Mouse (Mus musculus): Measurements from ENCODE around the gene Sept11.
A peak's percentile ranks its signal among the peaks of the same experiment; 100 is the strongest.

Sept11 gene

DNA sequence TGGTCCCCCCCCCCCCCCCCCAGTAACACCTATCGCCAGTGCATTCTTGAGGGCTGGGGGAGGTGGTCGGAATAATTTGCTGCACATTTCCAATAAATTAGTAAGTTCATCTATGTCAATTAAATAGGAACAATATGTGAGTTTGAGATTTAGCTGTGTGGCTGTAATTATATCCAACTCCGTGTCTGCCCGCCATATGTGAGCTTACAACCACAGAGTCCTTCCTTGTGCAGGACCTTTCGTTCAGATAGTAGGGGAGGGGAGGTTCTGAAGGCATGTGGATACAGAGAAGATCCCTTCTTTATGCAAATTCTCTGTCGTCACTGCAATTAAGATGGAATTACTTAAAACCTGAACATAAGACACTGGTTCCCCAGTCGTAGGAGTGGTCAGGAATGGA lies 2.1 kb downstream of the Sept11 start:
- DNase-seq (ENCODE audit: low spot score) = no peak

DNA sequence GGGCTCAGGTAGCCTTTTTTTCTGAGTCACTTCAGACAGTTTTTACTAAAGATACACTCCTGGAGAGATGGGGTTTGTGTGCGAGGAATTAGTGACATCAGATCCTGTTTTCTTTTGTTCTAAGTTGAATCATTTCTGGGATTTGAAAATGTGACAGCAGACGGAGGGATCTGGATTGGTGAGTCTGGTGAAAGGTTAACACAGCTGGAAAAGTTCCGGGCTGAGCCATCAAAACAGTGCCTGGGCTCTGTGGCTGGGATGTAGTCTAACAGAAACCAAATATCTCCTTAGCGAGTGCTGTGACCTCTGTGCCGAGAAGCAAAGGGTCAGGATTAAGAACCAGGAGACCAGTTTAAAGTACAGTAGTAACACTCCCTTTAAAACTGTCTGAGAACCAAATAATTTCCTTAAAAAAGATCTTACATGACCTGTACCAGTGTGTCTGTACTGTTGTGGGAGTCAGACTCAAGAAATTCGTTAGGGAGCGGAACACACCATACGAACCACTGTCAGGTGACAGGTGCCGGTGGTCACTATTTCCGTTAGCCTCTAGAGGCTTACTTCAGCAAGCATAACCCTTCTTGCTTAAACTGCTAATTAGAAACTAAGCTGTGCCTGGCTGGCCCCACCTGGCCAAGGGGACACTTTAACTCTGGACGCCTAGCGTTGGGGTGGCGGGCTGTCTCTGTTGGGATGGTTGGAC lies 4.1 kb downstream of the Sept11 start:
- DNase-seq (ENCODE audit: low spot score) = no peak

DNA sequence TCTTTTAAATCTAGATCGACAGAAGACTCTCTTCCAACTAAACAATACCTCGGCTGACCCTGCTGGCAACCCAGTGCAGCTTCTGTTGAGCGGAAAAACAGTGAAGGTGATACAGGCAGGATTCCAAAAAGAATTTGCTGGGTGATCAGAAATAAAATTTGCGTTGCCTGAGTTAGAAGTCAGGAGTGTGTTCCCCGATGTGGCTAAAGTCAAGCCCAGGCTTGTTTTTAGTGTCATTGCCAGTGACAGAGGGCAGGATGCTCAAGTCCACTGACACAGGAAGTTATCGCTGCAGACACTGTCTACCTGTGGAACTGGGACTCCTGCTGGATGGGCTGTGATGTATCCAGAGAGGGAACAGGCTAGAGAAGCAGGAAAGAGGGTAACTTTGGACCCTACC lies 5.0 kb downstream of the Sept11 start:
- no peak for DNase-seq (ENCODE audit: low spot score)

DNA sequence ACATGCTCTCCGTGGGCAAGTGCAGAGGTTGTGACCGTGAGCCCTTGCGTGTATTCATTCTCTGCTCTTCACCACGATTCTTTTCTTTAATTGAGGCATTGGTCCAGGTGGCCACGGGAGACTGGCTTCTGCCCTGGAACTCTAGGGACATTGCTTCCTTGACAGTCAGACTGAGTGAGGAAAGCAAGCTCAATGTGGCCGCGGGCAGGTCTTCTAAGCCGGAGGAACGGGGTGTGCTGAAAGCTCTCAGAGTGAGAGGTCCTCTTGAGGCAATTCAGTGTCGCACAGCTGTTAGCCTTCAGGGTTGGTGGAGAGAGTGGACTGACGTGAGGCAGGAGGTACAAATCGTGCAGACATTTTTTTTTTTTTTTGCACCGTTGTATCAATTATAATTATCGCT lies 5.6 kb downstream of the Sept11 start:
- DNase-seq (ENCODE audit: low spot score) = no peak

DNA sequence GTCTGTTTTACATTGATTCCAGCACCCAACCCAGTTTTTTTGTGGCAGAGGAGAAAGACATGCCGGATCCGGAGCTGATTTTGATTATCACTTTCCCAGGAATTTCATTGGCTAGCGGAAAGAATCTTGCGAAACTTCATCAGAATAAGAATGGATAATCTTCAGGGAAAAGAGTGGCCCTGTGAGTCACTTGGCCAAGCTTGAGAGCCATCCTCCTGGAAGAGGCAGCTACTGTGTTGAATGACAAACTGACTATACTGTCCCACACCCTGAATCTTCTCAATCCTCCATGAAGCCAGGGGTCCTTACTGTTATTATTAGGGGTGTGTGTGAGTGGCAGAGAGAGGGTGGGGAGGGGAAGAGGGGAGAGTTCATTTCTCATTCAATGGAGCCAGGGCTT lies 7.7 kb downstream of the Sept11 start:
- DNase-seq (ENCODE audit: low spot score) = no peak

DNA sequence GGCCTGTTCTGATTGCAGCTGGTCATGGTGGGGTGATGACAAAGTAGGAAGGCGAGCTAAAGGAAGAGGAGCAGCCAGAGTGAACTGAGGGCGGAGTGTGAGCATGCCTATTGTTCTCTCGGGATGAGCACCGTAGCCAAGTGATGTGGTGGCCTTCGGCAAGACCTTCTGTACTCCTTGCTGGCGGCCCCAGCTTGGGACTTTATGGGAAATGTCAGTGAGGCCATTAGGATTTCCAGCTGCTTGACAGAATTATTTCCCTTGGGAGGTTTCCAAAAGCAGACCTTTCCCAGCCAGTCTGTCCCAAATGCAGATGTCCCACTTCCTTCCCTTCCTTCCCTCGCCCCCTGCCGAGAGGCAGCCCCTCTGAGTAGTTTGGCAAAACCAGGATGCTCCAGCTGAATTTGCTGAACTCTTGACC lies 8.1 kb downstream of the Sept11 start:
- DNase-seq (ENCODE audit: low spot score) = no peak

DNA sequence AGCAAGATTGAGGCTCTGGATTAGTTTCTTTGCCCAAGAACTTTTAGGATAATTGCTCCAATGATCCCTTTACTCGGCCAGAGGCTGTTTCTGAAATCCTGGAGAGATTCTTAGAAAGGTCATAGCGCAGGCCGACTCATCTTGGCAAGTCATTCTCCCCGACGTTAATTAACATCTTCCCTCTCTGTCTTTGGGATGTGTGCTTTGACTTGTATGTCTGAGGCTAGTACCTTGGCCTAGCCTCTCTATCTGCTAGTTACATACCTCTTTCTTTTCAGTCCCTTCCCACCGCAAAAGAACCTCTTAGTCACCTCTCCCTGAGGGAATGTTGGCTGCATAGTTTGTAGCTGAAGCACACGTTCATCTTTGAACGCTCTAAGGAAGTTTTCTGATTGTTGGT lies 10.4 kb downstream of the Sept11 start:
- DNase-seq (ENCODE audit: low spot score) = no peak

DNA sequence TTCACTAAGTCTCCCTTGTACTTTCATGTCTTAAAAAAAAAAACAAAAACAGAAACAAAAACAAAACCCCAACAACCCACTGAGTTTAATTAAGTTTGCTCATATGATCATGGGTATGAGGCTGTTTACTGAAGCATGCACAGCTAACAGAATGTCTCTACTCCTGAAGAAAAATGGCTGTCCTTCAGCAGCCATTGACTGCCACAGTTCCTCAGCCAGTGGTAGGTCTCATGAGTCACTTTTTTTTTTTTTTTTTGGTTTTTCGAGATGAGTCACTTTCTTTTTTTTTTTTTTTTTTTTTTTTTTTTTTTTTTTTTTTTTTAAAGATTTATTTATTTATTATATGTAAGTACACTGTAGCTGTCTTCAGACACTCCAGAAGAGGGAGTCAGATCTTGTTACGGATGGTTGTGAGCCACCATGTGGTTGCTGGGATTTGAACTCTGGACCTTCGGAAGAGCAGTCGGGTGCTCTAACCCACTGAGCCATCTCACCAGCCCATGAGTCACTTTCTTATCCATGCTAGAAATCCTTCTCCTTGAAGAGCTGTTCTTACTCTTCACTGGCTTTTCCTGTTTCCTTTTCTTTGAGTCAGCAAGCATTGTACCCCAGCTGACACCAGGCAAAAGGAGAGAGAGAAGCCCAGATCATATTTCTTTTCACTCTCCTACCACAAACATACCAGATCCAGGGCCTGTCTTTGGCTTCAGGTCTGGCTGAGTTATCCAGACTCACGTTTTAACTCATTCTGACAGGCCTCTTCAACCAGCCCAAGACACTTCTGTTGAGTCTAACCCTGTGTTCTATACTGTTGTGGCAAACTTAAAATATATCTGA lies 12.0 kb downstream of the Sept11 start:
- DNase-seq (ENCODE audit: low spot score) = no peak

DNA sequence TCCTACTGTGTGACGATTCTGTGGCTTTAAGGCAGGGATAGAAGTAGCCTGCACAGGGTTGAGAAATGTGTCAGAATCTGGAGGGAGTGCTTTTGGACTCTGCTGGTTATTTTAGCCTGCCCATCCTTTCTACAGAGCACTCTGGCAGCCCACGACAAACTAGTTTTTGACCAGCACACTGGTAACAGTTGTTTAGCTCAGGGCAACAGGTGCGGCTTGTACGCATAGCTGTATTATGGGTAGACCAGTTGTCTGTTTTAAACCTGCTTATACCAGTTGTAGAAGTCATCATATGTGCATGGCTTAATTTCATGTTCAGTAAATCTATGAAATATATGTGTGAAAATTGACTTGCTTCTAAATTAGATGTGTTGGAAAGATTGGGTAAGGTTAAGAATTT lies 12.8 kb downstream of the Sept11 start:
- no peak for DNase-seq (ENCODE audit: low spot score)

DNA sequence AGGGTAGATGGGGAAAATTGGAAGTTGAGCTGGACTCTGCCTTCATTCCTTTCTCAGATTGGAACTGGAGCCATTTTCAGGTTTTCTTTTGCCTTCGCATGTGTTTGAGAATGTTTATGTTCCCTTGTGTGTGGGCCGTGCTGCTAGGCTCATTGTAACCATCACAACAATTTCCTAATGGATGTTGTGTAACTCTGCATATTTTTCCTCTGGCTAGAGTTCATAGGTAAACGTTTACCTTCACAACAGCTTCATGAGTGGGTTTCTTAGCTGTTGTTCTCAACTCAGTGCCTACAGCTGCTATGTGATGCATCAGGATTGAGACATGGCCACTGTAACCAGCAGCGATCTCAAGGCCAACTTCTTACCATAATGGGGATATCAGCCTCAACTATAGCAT lies 15.5 kb downstream of the Sept11 start:
- DNase-seq (ENCODE audit: low spot score) = no peak

DNA sequence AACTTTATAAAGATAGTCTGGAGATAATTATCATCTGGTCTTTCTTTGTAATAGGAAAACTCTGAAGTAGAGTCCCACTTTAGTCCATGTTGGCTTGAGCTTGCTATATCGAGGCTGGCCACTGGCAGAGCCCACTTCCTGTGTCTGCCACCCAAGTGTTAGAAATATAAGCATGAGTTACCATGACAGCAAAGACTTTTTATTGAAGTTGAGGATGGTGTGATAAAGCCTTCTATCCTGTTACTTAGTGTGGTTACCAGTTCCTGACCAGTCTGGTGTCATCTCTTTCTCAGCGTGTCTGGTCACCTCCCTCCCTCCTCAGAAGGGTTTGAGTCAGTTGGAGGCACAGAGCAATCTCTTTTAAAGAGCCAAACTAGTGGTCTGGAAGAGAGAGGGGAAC lies 16.3 kb downstream of the Sept11 start:
- DNase-seq (ENCODE audit: low spot score) = no peak

DNA sequence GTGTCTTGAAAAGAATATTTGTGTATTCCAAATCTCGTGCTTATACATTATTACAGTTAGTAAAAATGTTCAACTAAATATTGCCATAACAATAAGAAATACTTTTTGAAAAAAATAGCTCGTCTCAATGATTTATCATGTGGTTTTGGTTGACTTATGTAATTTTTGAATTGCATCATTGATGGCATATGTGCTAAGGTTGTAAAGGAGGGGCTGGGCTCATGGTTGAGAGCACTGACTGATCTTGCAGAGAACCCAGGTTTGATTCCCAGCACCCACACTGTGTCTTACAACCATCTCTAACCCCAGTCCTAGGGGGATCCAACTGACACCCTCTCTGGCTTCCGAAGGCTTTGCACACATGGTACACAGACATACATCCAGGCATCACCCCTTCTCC lies 19.1 kb downstream of the Sept11 start:
- DNase-seq (ENCODE audit: low spot score) = no peak

DNA sequence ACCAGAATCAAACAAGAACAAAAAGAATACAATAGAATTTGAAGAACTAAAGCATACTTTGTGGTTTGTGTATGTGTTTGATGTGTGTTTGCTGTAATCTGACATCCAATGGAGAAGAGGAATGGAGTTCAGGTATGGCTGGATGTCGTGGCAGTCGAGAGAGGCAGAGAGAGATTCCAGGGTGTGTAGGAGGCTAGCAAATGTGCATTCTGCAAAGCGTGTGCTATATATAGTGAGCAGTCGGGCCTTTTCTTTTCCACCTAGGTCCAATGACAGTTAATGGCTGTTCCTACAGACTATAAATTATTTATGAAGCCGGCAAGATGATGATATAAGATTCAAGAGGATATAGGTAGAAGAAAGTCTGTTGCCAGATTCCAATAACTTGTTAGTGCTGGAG lies 20.3 kb downstream of the Sept11 start:
- DNase-seq (ENCODE audit: low spot score) = no peak

DNA sequence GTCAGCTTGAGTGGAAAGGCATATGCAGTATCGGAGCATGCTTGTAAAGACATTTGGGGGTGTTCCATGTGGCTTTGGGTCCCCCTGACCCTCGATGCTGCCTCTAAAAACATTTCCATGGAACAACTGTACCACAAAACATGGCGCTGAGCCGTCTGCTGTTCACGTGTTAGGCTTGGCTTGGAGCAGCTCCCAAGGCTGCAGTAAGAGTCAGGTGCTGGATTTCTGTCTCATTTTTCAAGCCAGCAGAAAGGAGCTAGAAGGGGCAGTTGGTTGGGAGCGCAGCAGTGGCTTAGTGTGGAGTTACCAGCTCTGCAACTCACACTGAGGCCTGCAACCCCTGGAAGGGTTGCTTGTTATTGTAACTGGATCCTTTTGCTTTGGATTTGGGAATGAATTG lies 21.3 kb downstream of the Sept11 start:
- DNase-seq (ENCODE audit: low spot score) = no peak

DNA sequence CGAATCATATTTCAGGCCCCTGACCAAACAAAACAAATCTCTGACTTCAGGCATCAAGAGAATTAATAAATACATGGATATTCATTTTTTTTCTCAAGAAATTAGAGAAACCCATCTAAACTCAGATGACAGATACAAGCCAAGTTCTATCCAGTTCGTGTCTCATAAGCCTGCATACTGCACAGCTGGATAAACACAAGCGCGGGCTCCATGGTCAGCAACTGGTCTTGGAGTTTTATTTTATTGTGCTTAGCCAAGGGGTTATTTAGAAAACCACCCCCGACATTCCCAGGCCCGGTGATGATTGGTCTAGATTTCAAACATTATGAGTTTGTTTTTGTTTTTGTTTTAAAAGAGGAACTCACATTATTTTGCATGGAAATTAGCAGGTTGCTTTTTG lies 21.8 kb downstream of the Sept11 start:
- no peak for DNase-seq (ENCODE audit: low spot score)

DNA sequence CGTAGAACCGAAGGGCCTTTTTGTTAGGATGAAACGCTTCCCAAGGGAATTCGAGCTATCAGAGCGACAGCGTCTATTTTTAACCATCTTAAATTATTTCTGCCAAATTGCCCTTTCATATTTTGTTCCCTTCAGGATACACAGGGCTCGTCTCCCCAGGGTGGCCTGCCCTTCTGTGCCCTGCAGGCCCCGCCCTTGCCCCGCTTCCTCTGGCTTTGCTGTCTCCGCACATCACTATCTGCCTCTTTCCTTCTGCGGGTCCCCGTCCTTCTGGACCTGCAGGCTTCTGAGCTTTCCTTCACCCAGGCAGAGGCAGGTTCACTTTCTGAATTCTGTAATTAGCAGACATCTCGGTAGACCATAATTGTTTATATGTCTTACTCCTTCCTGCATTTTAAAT lies 22.6 kb downstream of the Sept11 start:
- DNase-seq (ENCODE audit: low spot score) = no peak

DNA sequence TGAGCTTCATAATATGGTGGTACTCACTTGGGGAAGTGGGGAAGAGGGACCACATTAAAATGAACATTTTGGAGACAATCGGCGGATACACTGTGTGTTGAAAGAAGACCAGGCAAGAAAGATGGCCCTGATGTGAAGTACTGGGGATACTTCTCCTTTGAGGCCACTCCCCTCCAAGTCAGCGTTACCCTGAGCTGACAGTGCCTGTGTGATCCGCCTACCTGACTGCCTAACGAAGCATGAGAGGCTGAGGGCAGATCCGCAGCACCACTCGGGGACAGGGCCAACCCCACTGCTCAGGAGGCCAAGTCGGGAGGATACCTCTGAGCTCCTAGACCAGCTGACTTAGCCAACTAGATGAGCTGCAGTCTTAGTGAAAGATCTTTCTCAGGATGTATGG lies 24.4 kb downstream of the Sept11 start:
- peak; percentile 7 for DNase-seq (ENCODE audit: low spot score)

DNA sequence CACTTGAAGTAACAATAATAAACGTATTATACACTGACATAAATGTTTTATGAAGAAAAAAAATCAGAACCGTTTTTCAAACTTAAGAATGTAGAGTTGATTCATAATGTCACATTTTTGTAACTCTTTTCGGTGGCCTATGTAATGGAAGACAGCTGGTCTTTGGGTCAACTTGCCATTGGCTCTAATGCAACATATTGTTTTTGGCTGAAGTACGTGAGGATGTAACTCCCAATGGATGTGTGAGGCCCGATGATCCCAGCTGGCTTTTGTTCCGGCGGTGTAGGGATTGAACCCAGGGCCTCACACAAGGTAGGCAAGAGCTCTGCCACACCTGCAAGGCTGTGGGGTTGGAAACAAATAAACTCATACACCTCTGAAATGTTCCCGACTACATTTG lies 28.4 kb downstream of the Sept11 start:
- DNase-seq (ENCODE audit: low spot score) = no peak

DNA sequence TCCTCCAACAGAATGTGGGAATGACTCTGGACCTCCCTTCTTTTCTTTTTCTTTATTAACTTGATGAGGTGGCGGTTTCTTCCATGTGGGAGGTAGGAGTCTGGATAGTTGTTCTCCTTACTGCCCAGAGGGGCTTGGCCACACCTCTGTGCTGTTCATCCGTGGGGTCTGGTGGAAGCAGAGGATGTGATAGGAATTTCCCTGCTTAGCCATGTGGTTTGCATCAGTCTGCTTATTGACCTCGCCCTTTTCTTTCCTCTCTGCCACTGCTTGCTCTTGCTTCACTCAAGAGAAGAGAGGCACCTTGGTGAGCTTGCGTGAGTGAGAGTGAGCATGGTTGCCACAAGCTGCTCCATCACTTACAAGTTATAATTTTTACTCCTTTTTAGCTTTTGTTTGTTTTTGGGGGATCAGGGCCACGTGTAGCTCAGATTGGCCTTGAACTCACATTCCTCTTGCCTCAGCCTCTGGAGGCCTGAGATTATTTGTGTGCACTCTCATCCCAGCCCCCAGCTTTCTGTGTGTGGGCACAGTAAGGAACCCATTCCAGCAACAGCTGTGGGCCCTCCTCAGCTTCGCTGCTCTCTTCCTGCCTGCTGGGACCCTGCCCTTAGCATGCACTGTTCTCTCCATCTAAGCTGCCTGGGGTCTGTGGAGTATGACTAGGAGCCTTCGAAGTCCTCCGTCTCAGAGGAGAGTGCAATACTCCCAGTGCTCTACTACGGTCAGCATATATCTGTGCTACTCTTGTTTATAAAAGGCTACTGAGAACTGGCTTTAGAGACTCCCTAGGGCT lies 31.0 kb downstream of the Sept11 start:
- no peak for DNase-seq (ENCODE audit: low spot score)

DNA sequence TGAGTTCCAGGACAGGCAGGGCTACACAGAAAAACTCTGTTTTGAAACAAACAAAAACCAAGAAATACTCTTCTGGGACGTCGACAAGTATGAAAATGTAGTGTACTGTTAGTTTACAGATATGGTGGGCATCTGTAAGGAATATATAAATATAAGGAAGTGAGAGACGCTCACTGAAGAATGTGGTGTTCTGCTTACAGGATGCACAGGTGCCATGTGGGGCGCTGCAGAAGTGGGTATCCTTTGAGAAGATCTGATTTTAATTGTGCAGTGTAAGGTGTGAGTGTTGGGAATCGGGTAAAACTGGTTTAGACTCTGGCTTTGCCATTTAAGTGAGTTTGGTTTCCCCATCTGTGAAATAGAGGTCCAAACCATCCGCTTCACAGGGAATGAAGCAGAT lies 32.1 kb downstream of the Sept11 start:
- DNase-seq (ENCODE audit: low spot score) = no peak

DNA sequence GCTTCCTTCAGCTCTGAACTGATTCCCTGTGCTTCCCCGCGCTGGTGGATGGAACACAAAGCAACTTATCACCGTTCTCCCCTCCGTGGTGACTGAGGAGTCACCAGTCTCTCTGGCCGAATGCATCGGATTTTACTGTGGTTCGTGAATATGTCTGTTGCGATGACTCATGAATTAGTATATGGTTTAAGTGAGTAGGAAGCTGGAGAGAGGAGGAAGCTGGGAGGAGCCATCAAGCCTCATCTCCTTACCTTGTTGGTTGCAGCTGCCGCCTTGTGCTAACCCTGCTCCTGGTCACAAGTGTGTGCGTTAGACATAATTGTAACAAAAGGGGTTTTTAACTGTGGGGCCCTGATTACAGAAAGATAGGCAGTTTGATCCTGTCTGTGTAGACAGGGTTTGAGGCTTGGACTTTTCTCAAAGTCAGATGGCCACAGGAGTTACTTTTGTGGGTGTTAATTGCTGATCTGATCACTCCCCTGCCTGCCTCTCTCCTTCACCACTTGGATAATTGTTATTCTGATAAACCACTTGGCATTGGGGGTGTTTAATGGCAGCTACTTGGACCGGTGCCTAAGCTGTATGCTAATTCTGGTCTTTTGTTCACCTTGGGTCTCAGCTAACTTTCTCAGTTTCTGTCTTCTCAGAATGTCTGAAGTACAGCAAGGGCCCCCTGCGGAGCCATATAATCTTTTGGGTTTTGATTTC lies 33.1 kb downstream of the Sept11 start:
- DNase-seq (ENCODE audit: low spot score) = no peak

DNA sequence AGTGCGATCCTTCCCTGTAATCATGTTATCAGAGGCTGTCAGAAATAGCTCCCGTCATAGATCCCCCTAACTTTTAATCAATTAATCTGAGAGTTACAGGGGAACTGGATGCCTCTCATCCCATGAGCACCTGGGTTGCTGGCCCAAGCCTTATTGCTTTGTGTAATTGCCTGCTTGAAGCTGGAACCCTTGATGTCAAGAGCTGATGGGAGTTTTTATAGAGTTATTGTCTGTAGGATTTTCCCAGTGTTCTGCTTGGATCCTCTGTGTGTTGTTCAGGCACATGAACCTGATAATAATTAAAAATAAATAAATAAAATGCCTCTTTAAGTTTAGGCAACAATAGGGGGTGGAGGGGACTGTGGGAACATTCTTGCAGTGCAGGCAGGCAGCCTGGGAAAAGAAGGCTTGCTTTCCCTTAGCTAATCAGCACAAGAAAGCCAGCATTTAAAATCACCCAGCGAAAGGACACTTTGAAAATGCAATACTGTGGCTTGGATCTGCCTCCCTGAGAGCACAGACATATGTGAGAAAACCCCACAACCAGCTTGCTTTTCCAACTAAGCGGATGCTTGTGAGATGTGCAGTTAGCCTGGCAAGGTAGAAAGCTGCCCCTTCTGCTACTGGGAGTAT lies 33.8 kb downstream of the Sept11 start:
- no peak for DNase-seq (ENCODE audit: low spot score)

Data from spleen, adult 12 weeks (tissue).